Mouse (Mus musculus): ENCODE data around the gene Capn12.
A peak's percentile ranks its signal among the peaks of the same experiment; 100 is the strongest.
"Not testable (repeated sequence)": the region's sequence is repeated elsewhere in the genome, so short reads cannot be mapped to it uniquely, and the experiment has no call there.

Capn12 gene

GRCm38 (mm10) chr7:28877856-28878255, 3.4 kb upstream of the Capn12 start:
- no peak for DNase-seq (ENCODE audit: low read depth, low spot score)

GRCm38 (mm10) chr7:28879606-28880005, 1.6 kb upstream of the Capn12 start:
- no peak for DNase-seq (ENCODE audit: low read depth, low spot score)

GRCm38 (mm10) chr7:28880554-28880953, 668 bp upstream of the Capn12 start:
- DNase-seq (ENCODE audit: low read depth, low spot score), result no peak

- no peak for DNase-seq (ENCODE audit: low read depth, low spot score)
These were observed 1.8 kb downstream of the Capn12 start for GRCm38 (mm10) chr7:28883039-28883438.

- not testable (repeated sequence) for DNase-seq (ENCODE audit: low read depth, low spot score)
These were observed 2.5 kb downstream of the Capn12 start for GRCm38 (mm10) chr7:28883704-28884103.

GRCm38 (mm10) chr7:28886486-28886885, 5.3 kb downstream of the Capn12 start:
- no peak for DNase-seq (ENCODE audit: low read depth, low spot score)

GRCm38 (mm10) chr7:28888701-28889161, 7.5 kb downstream of the Capn12 start:
- peak; percentile 26 for DNase-seq (ENCODE audit: low read depth, low spot score)

- no peak for DNase-seq (ENCODE audit: low read depth, low spot score)
These were observed 11.4 kb downstream of the Capn12 start for GRCm38 (mm10) chr7:28892601-28893000.

- DNase-seq (ENCODE audit: low read depth, low spot score), result peak; percentile 28
These were observed 12.5 kb downstream of the Capn12 start for GRCm38 (mm10) chr7:28893643-28894265.

- no peak for DNase-seq (ENCODE audit: low read depth, low spot score)
These were observed 13.7 kb downstream of the Capn12 start for GRCm38 (mm10) chr7:28894942-28895341.

GRCm38 (mm10) chr7:28897661-28898060, 16.4 kb downstream of the Capn12 start:
- no peak for DNase-seq (ENCODE audit: low read depth, low spot score)

- no peak for DNase-seq (ENCODE audit: low read depth, low spot score)
These were observed 18.8 kb downstream of the Capn12 start for GRCm38 (mm10) chr7:28899972-28900371.

GRCm38 (mm10) chr7:28901311-28902125, 20.3 kb downstream of the Capn12 start:
- no peak for DNase-seq (ENCODE audit: low read depth, low spot score)

GRCm38 (mm10) chr7:28902180-28902579, 21.0 kb downstream of the Capn12 start:
- DNase-seq (ENCODE audit: low read depth, low spot score), result no peak

- DNase-seq (ENCODE audit: low read depth, low spot score), result no peak
These were observed 21.6 kb downstream of the Capn12 start for GRCm38 (mm10) chr7:28902809-28903208.

- no peak for DNase-seq (ENCODE audit: low read depth, low spot score)
These were observed 22.6 kb downstream of the Capn12 start for GRCm38 (mm10) chr7:28903778-28904177.

GRCm38 (mm10) chr7:28907195-28907594, 26.0 kb downstream of the Capn12 start:
- no peak for DNase-seq (ENCODE audit: low read depth, low spot score)

GRCm38 (mm10) chr7:28911632-28912031, 30.4 kb downstream of the Capn12 start:
- DNase-seq (ENCODE audit: low read depth, low spot score), result no peak

- DNase-seq (ENCODE audit: low read depth, low spot score), result no peak
These were observed 31.9 kb downstream of the Capn12 start for GRCm38 (mm10) chr7:28913171-28913570.

- peak; percentile 61 for DNase-seq (ENCODE audit: low read depth, low spot score)
These were observed 35.3 kb downstream of the Capn12 start for GRCm38 (mm10) chr7:28916491-28916890.

GRCm38 (mm10) chr7:28917503-28918426, 36.5 kb downstream of the Capn12 start:
- no peak for DNase-seq (ENCODE audit: low read depth, low spot score)

GRCm38 (mm10) chr7:28918540-28918939, 37.3 kb downstream of the Capn12 start:
- no peak for DNase-seq (ENCODE audit: low read depth, low spot score)

Data from CD4-positive helper T cell, adult 2 months (primary cell).